Mouse (Mus musculus) C2C12 (cell line): Measurements from ENCODE around the gene Arl8b. TPM values are rescaled to one million over a fixed set of nuclear protein-coding genes. Genes with fewer than 3 reads are reported as not detected.
A peak's percentile ranks its signal among the peaks of the same experiment; 100 is the strongest.

Experiments used
- H3K27me3 ChIP-seq: one replicate; pipeline ENCODE4 v1.6.1; 2011; ENCODE audit not compliant: control insufficient read depth, insufficient read depth, insufficient read length
- H3K36me3 ChIP-seq: one replicate; pipeline ENCODE4 v1.6.1; 2011; ENCODE audit not compliant: control insufficient read depth, insufficient read depth
- H3K4me3 ChIP-seq: one replicate; pipeline ENCODE4 v1.5.1; 2011; ENCODE audit warnings: mild to moderate bottlenecking, control low read depth; ENCODE audit not compliant: poor library complexity, insufficient read depth, severe bottlenecking
- H3K79me2 ChIP-seq: one replicate; pipeline ENCODE4 v1.6.1; 2011; ENCODE audit not compliant: control insufficient read depth, insufficient read depth
- H3K79me3 ChIP-seq: one replicate; pipeline ENCODE4 v1.6.1; 2011; ENCODE audit warnings: low read depth, control low read depth
- H3ac ChIP-seq: one replicate; pipeline ENCODE3; 2011; ENCODE audit warnings: low read depth; ENCODE audit not compliant: control insufficient read depth, insufficient read length
- CEBPB ChIP-seq: IDR thresholded peaks from one replicate; pipeline ENCODE4 v1.6.1; 2011; ENCODE audit warnings: low read depth, mild to moderate bottlenecking, control low read depth, moderate library complexity
- CTCF ChIP-seq: IDR thresholded peaks from one replicate; pipeline ENCODE4 v1.5.1; 2011; ENCODE audit not compliant: control insufficient read depth, insufficient read depth, insufficient read length
- FOSL1 ChIP-seq: IDR thresholded peaks from one replicate; pipeline ENCODE4 v1.8.0; 2011; ENCODE audit warnings: mild to moderate bottlenecking, low read length; ENCODE audit not compliant: poor library complexity, insufficient read depth, severe bottlenecking
- MAX ChIP-seq: IDR thresholded peaks from one replicate; pipeline ENCODE4 v1.6.1; 2011; ENCODE audit warnings: mild to moderate bottlenecking, control low read depth
- MYOD1 ChIP-seq: IDR thresholded peaks from one replicate; pipeline ENCODE4 v1.6.1; 2011; ENCODE audit warnings: low read depth; ENCODE audit not compliant: control insufficient read depth, insufficient read length
- MYOG ChIP-seq: IDR thresholded peaks from one replicate; pipeline ENCODE4 v1.6.1; 2011; ENCODE audit not compliant: control insufficient read depth, insufficient read length; ENCODE audit errors: extremely low read depth
- USF1 ChIP-seq: IDR thresholded peaks from one replicate; pipeline ENCODE4 v1.6.1; 2011; ENCODE audit warnings: low read depth, mild to moderate bottlenecking, control low read depth, moderate library complexity
- long read RNA-seq, 2 experiments: library from polyadenylated mRNA; unstranded; transcript quantifications; one replicate each; pipeline ENCODE4 v2.0.0; 2019 to 2020
- polyA plus RNA-seq: library from polyadenylated mRNA; unstranded; fragments of >200 nt; fragmentation: generic; extraction: Trizol; gene quantifications from one replicate; pipeline ENCODE4 v1.2.1, GENCODE M21; 2012; ENCODE audit warnings: missing spikeins

The Arl8b gene
- polyA plus RNA-seq, result 22.1 TPM
- long read RNA-seq, experiment 1, full-length matches to known transcripts, result 51 of 59 reads
- long read RNA-seq, experiment 1, partial matches to known transcripts, result 0 of 59 reads
- long read RNA-seq, experiment 1, other reads (novel, unspliced or antisense), result 8 of 59 reads
- long read RNA-seq, experiment 2, full-length matches to known transcripts, result 383 of 399 reads
- long read RNA-seq, experiment 2, partial matches to known transcripts, result 7 of 399 reads
- long read RNA-seq, experiment 2, other reads (novel, unspliced or antisense), result 9 of 399 reads

DNA sequence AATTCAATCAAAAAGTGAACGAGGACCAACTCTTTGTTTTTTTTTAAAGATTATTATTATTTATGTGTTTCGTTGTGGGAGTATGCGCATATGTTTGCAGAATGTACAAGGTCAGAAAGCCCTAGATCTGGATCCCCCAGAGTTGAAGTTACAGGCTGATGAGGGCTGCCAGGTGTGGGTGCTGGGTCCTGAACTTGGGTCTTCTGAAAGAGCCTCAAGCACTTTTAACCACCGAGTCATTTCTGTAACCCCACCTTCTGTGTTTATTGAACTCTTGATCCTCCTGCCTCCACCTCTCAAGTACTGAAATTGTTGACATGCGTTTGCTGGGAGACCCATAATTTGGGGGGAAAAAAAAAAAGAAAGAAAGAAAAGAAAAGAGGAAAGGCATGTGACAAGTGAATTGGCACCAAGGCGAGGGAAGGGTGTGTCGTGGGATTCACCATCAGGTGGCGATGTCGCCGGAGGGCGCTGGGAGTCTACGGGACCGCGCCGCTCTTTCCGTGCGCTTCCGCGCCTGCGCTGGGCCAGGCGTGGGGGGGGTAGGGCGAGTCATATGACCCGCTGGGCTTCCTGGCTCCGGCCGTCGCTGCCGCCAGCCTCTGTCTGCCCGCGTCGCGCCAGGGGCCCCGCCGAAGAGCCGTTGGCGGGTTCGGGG lies at the start of gene Arl8b:
Arl8b (plus strand) TSS at position 574 of the 658 bp plus-strand sequence.
- H3K4me3 ChIP-seq, result peak within 1 kb of the TSS; percentile 87
- peaks cover 48% of the 10 kb centered on the region for H3K79me2 ChIP-seq
- H3K27me3 ChIP-seq, result no peaks in the 10 kb centered on the region
- H3ac ChIP-seq, result peak within 1 kb of the TSS; percentile 95
- H3K36me3 ChIP-seq, result no peaks in the 10 kb centered on the region
- peaks cover 40% of the 10 kb centered on the region for H3K79me3 ChIP-seq
- TF ChIP-seq MAX (no peak), FOSL1 (no peak), USF1 (peak; percentile 55), CTCF (peak; percentile 96), CEBPB (no peak), MYOD1 (no peak)

DNA sequence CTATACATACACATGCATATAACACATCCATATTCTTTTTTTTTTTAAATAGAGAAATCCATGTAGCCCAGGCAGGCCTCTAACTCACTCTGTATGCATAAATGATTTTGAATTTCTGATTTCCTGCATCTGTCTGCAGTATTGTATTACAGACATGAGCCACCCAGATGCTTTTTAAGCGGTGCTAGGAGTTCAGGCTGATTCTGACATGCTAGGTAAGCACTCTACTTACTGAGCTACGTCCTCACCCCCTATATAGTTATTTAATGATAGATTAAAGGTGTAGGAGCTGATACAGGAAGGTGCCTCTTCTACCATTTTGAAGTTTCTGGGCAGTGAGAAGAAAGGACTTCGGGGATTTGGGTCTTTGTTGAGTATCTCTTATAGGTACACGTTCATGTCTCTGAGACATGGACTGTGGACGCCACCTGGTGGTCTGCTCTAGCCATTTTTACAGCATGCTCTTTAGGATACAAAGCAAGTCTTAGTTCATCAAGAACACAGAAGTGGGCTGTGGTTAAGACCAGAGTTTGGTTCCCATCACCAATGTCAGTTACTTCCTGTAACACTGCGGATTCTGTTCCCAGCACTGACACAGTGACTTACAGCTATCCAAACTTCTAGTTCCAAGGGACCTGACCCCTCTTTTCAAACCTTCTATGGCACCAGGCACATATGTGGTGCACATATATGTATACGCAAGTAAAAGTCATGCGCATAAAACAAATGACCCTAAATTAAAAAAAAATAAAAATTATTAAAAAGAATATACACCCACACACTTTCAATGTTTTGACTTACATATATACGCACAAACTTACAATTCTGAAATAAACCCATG lies 46.8 kb upstream of the Arl8b start:
- TF ChIP-seq CTCF, result peak; percentile 34
- no peak for TF ChIP-seq USF1
- H3K36me3 ChIP-seq, result no peaks in the 10 kb centered on the region
- no peak overlapping the region for H3ac ChIP-seq
- no peak overlapping the region for H3K4me3 ChIP-seq
- H3K79me3 ChIP-seq, result no peaks in the 10 kb centered on the region
- H3K27me3 ChIP-seq, result no peaks in the 10 kb centered on the region
- no peaks in the 10 kb centered on the region for H3K79me2 ChIP-seq

DNA sequence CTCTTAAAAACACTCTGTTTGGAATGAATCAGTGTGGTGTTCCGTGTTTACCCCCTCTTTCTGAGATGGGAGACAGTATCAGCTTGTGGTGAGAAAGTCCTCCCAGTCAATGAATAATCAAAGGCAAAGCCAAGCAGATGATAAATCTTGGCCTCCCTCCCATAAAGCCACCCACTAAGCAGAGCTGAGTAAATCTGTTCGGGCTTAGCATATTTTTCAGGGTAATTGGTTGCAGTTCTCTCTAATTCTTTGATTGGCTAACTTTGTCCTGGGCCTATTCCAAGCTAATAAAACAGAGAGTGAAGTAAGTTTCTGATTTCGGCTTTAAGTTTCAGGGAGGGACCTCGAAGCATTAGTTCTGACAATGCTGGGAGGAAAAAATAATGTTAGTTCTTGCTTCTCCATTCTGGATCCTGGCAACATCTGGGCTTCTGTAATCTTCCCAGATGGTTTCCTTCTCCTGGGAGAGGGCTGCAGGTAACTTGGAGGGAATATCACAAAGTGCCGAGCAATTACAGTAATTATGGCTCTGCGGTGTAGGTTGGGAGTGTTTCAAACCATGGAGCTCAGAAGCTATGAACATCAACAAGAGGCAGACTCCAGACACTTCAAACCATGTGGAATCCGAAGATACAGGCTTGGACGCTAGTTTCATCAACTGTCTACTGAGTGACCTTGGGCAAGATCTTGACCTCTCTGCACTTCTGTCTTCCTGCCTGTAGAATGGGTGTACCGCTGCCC lies 44.3 kb upstream of the Arl8b start:
- H3K79me2 ChIP-seq, result no peaks in the 10 kb centered on the region
- H3K36me3 ChIP-seq, result no peaks in the 10 kb centered on the region
- no peaks in the 10 kb centered on the region for H3K27me3 ChIP-seq
- no peak for TF ChIP-seq CTCF
- TF ChIP-seq MAX, result no peak
- TF ChIP-seq USF1, result no peak
- TF ChIP-seq MYOD1, result no peak
- TF ChIP-seq FOSL1, result no peak
- TF ChIP-seq CEBPB, result no peak
- TF ChIP-seq MYOG, result no peak
- no peaks in the 10 kb centered on the region for H3K79me3 ChIP-seq
- H3ac ChIP-seq, result no peak overlapping the region
- H3K4me3 ChIP-seq, result no peak overlapping the region

DNA sequence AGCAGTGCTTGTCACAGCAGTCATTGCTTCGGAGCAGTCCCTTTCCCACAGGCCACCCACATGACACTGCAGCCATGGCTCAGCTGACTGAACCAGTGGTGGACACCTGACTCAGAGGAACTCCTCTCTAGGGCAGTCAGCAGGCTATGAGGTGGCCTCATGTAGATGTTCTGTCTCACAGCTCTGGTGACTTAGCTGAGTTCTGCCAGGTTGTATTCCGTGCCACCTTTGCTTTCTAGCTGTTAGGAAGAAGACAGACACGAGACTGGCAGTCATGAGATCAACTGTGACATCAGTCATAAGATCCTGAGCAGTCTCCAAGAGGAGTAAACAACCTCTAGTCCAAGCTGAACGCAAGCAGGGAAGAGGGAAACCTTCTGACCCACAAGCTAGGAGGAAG lies 42.3 kb upstream of the Arl8b start:
- H3K36me3 ChIP-seq, result no peaks in the 10 kb centered on the region
- H3K79me2 ChIP-seq, result no peaks in the 10 kb centered on the region
- H3K4me3 ChIP-seq, result no peak overlapping the region
- no peaks in the 10 kb centered on the region for H3K79me3 ChIP-seq
- H3ac ChIP-seq, result no peak overlapping the region
- H3K27me3 ChIP-seq, result no peaks in the 10 kb centered on the region
- TF ChIP-seq CTCF (no peak), MYOG (no peak), USF1 (no peak), MYOD1 (no peak), FOSL1 (no peak), MAX (no peak), CEBPB (no peak)

DNA sequence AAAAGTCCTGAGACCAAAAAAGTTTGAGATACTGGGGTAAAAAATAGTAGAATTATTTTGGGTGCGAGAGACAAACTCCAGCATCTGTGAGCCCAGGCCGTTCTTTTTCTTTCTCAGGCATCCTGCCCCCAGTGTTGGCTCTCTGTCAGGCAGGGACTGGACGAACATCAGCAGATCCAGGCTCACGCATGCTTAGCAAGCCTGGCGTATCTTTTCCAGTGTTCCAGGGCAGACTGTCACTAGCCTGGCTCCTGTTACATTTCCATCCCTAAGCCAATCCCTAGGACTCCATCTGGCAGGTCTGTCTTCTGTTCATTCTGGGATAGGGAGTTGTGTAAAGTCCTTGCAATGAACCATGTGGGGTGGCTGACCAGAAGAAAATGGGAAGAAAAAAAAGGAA lies 39.2 kb upstream of the Arl8b start:
- TF ChIP-seq CTCF, result no peak
- H3K4me3 ChIP-seq, result no peak overlapping the region

More for the DNA sequence above, 39.2 kb upstream of the Arl8b start:
- Histone ChIP-seq H3K79me2 (no peaks in the 10 kb centered on the region), H3ac (no peak overlapping the region), H3K27me3 (no peaks in the 10 kb centered on the region), H3K36me3 (no peaks in the 10 kb centered on the region), H3K79me3 (no peaks in the 10 kb centered on the region)
